Mouse (Mus musculus) thymus, adult 2 months (tissue): ENCODE data around the gene Tspan32. TPM values are rescaled to one million over a fixed set of nuclear protein-coding genes. Genes with fewer than 3 reads are reported as not detected.
A peak's percentile ranks its signal among the peaks of the same experiment; 100 is the strongest.

Experiments
- DNase-seq: peaks from one replicate; pipeline ENCODE4 v3.0.0; 2021
- H3K27ac ChIP-seq: fragments of 200-500 bp; 2 replicates; pipeline ENCODE4 v1.5.1; 2012; ENCODE audit warnings: low read length, control low read depth; ENCODE audit not compliant: control insufficient read depth, insufficient read depth
- H3K27me3 ChIP-seq: fragments of 200-500 bp; 2 replicates; pipeline ENCODE4 v1.6.1; 2012; ENCODE audit warnings: mild to moderate bottlenecking, low read length, moderate library complexity, mixed read lengths; ENCODE audit not compliant: control insufficient read depth, insufficient read depth
- H3K36me3 ChIP-seq: fragments of 200-500 bp; 2 replicates; pipeline ENCODE4 v1.6.1; 2012; ENCODE audit warnings: mild to moderate bottlenecking, low read length, moderate library complexity; ENCODE audit not compliant: control insufficient read depth, insufficient read depth
- H3K4me1 ChIP-seq: fragments of 200-500 bp; replicated peaks from 2 replicates; pipeline ENCODE4 v1.6.1; 2012; ENCODE audit warnings: low read length; ENCODE audit not compliant: control insufficient read depth, insufficient read depth
- H3K4me3 ChIP-seq: fragments of 200-500 bp; 2 replicates; pipeline ENCODE4 v1.5.1; 2012; ENCODE audit warnings: mild to moderate bottlenecking, low read length, control low read depth, moderate library complexity; ENCODE audit not compliant: control insufficient read depth, insufficient read depth
- CTCF ChIP-seq: fragments of 200-500 bp; IDR thresholded peaks from 2 replicates; pipeline ENCODE4 v1.5.1; 2012; ENCODE audit warnings: mild to moderate bottlenecking, control low read depth, low read length, moderate library complexity, borderline replicate concordance; ENCODE audit not compliant: control insufficient read depth, poor library complexity, insufficient read depth; ENCODE audit errors: extremely low read depth
- POLR2A ChIP-seq: fragments of 200-500 bp; IDR thresholded peaks from 2 replicates; pipeline ENCODE4 v1.6.1; 2012; ENCODE audit warnings: mild to moderate bottlenecking, low read length, control low read depth, moderate library complexity; ENCODE audit not compliant: control insufficient read depth, poor library complexity, insufficient read depth; ENCODE audit errors: extremely low read depth
- WGBS: fragments of 180-500 bp; shearing (Covaris S2); methylation state at CpG from one replicate; pipeline ENCODE4 v1.1.7; 2018; 5-methylcytosine and 5-hydroxymethylcytosine counted together
- polyA plus RNA-seq: library from polyadenylated mRNA; depleted of rRNA; stranded (reverse); fragments of >200 nt; gene quantifications from 2 replicates; pipeline ENCODE4 v1.2.3, GENCODE M21; 2012; rRNA removed

Gene Tspan32
- polyA plus RNA-seq, 1 experiment: 92.3 TPM

- peaks cover 8% of the 10 kb centered on the region for H3K4me1 ChIP-seq
- WGBS: 95% methylated on average over 6 of the region's 6 CpGs
- H3K36me3 ChIP-seq: peaks cover 16% of the 10 kb centered on the region
- no peak for TF ChIP-seq POLR2A
- no peak for TF ChIP-seq CTCF
- H3K4me3 ChIP-seq: no peak overlapping the region
- DNase-seq: no peak
- no peak overlapping the region for H3K27ac ChIP-seq
- no peaks in the 10 kb centered on the region for H3K27me3 ChIP-seq
Measured at GRCm38 (mm10) chr7:143064226-143064625, 59.4 kb downstream of the Tspan32 start.

GRCm38 (mm10) chr7:143065692-143066091, 60.8 kb downstream of the Tspan32 start:
- H3K27me3 ChIP-seq: no peaks in the 10 kb centered on the region
- 100% methylated on average over 2 of the region's 2 CpGs for WGBS
- TF ChIP-seq POLR2A: no peak
- no peak for TF ChIP-seq CTCF
- H3K27ac ChIP-seq: no peak overlapping the region
- H3K4me1 ChIP-seq: peaks cover 17% of the 10 kb centered on the region
- peaks cover 16% of the 10 kb centered on the region for H3K36me3 ChIP-seq
- H3K4me3 ChIP-seq: no peak overlapping the region
- DNase-seq: no peak

GRCm38 (mm10) chr7:143067469-143067868, 62.6 kb downstream of the Tspan32 start:
- no peak for DNase-seq
- Histone ChIP-seq H3K4me3 (no peak overlapping the region), H3K4me1 (peaks cover 18% of the 10 kb centered on the region), H3K27me3 (no peaks in the 10 kb centered on the region), H3K27ac (no peak overlapping the region), H3K36me3 (peaks cover 15% of the 10 kb centered on the region)
- TF ChIP-seq POLR2A: no peak
- TF ChIP-seq CTCF: no peak
- WGBS: 90% methylated on average over 2 of the region's 2 CpGs

- H3K27ac ChIP-seq: no peak overlapping the region
- H3K4me3 ChIP-seq: no peak overlapping the region
- peaks cover 18% of the 10 kb centered on the region for H3K4me1 ChIP-seq
- no peak for DNase-seq
- H3K27me3 ChIP-seq: no peaks in the 10 kb centered on the region
- H3K36me3 ChIP-seq: peaks cover 11% of the 10 kb centered on the region
- TF ChIP-seq CTCF (no peak), POLR2A (no peak)
- 97% methylated on average over 3 of the region's 3 CpGs for WGBS
Measured at GRCm38 (mm10) chr7:143067897-143068296, 63.1 kb downstream of the Tspan32 start.

- no peaks in the 10 kb centered on the region for H3K27me3 ChIP-seq
- DNase-seq: peak; percentile 38
- WGBS: 88% methylated on average over 13 of the region's 13 CpGs
- peak overlapping the region; percentile 26 for H3K4me3 ChIP-seq
- peaks cover 18% of the 10 kb centered on the region for H3K4me1 ChIP-seq
- peak overlapping the region; percentile 54 for H3K27ac ChIP-seq
- H3K36me3 ChIP-seq: peaks cover 6% of the 10 kb centered on the region
- no peak for TF ChIP-seq POLR2A
- TF ChIP-seq CTCF: no peak
Measured at GRCm38 (mm10) chr7:143068316-143068881, 63.6 kb downstream of the Tspan32 start.

- Histone ChIP-seq H3K36me3 (peaks cover 3% of the 10 kb centered on the region; the same call in 1 of the 2 replicates), H3K27me3 (no peaks in the 10 kb centered on the region), H3K27ac (peak within 1 kb of the TSS; percentile 54), H3K4me1 (peaks cover 18% of the 10 kb centered on the region), H3K4me3 (peak within 1 kb of the TSS; percentile 89)
- peak; percentile 94 for DNase-seq
- TF ChIP-seq POLR2A (no peak; the same call in 1 of the 2 replicates), CTCF (peak; percentile 60; the same call in 1 of the 2 replicates)
- WGBS: 2% methylated on average over 51 of the region's 51 CpGs
Measured at GRCm38 (mm10) chr7:143068882-143069591, 64.2 kb downstream of the Tspan32 start, which contains the start of gene Tssc4. TSS of gene Tssc4 (plus strand) at chr7:143069249.

Other genes starting within 250 kb of the Tspan32 start
- 0.55 and 0.59 TPM in 2 replicates for gene Th, start 73.9 kb upstream of the Tspan32 start, polyA plus RNA-seq
- 1.1 and 1.5 TPM in 2 replicates for gene Ascl2, start 35.8 kb upstream of the Tspan32 start, polyA plus RNA-seq
- gene Cd81, start 47.7 kb downstream of the Tspan32 start, polyA plus RNA-seq: 249 and 255 TPM in 2 replicates
- gene Tssc4, start 64.2 kb downstream of the Tspan32 start, polyA plus RNA-seq: 155 and 157 TPM in 2 replicates
- 2.9 and 4.5 TPM in 2 replicates for gene Trpm5, start 89.6 kb downstream of the Tspan32 start, polyA plus RNA-seq
- 2.3 and 4.6 TPM in 2 replicates for gene Kcnq1, start 101.3 kb downstream of the Tspan32 start, polyA plus RNA-seq